Mouse (Mus musculus): ENCODE data around the gene Defb29. TPM values are rescaled to one million over a fixed set of nuclear protein-coding genes. Genes with fewer than 3 reads are reported as not detected.

The Defb29 gene
- polyA plus RNA-seq, 1 experiment from 2014 or later, result not detected

Other genes with a start within 250 kb of the Defb29 start
- 24.2 and 25.0 TPM in 2 replicates for gene Tbc1d20, start 246.3 kb downstream of the Defb29 start, polyA plus RNA-seq (2014; fragmentation: Nextera tagmentation; extraction: Ambion mirVana)
- 62.0 and 70.1 TPM in 2 replicates for gene Rbck1, start 207.4 kb downstream of the Defb29 start, polyA plus RNA-seq (2014; fragmentation: Nextera tagmentation; extraction: Ambion mirVana)
- gene Trib3, start 196.1 kb downstream of the Defb29 start, polyA plus RNA-seq (2014; fragmentation: Nextera tagmentation; extraction: Ambion mirVana), result 1.1 and 1.2 TPM in 2 replicates
- 5.3 and 6.2 TPM in 2 replicates for gene Nrsn2, start 163.5 kb downstream of the Defb29 start, polyA plus RNA-seq (2014; fragmentation: Nextera tagmentation; extraction: Ambion mirVana)
- 16.9 and 17.8 TPM in 2 replicates for gene Sox12, start 142.0 kb downstream of the Defb29 start, polyA plus RNA-seq (2014; fragmentation: Nextera tagmentation; extraction: Ambion mirVana)
- 52.0 and 55.0 TPM in 2 replicates for gene Zcchc3, start 125.1 kb downstream of the Defb29 start, polyA plus RNA-seq (2014; fragmentation: Nextera tagmentation; extraction: Ambion mirVana)
- 0.40 and 0.93 TPM in 2 replicates for gene 6820408C15Rik, start 124.5 kb downstream of the Defb29 start, polyA plus RNA-seq (2014; fragmentation: Nextera tagmentation; extraction: Ambion mirVana)
- gene Defb23, start 75.5 kb downstream of the Defb29 start, polyA plus RNA-seq (2014; fragmentation: Nextera tagmentation; extraction: Ambion mirVana), result not detected in 2 replicates
- gene Defb20, start 63.0 kb downstream of the Defb29 start, polyA plus RNA-seq (2014; fragmentation: Nextera tagmentation; extraction: Ambion mirVana), result not detected in 2 replicates
- gene Defb22, start 50.0 kb downstream of the Defb29 start, polyA plus RNA-seq (2014; fragmentation: Nextera tagmentation; extraction: Ambion mirVana), result not detected in 2 replicates
- not detected in 2 replicates for gene Defb26, start 28.4 kb downstream of the Defb29 start, polyA plus RNA-seq (2014; fragmentation: Nextera tagmentation; extraction: Ambion mirVana)
- gene Defb28, start 21.8 kb downstream of the Defb29 start, polyA plus RNA-seq (2014; fragmentation: Nextera tagmentation; extraction: Ambion mirVana), result not detected in 2 replicates
- not detected in 2 replicates for gene Gm17416, start 29.2 kb upstream of the Defb29 start, polyA plus RNA-seq (2014; fragmentation: Nextera tagmentation; extraction: Ambion mirVana)
- not detected in 2 replicates for gene Defb21, start 32.6 kb upstream of the Defb29 start, polyA plus RNA-seq (2014; fragmentation: Nextera tagmentation; extraction: Ambion mirVana)
- not detected in 2 replicates for gene Defb19, start 40.2 kb upstream of the Defb29 start, polyA plus RNA-seq (2014; fragmentation: Nextera tagmentation; extraction: Ambion mirVana)
- not detected in 2 replicates for gene Defb45, start 59.3 kb upstream of the Defb29 start, polyA plus RNA-seq (2014; fragmentation: Nextera tagmentation; extraction: Ambion mirVana)
- gene Defb36, start 64.2 kb upstream of the Defb29 start, polyA plus RNA-seq (2014; fragmentation: Nextera tagmentation; extraction: Ambion mirVana), result not detected in 2 replicates
- not detected in 2 replicates for gene Defb25, start 83.0 kb upstream of the Defb29 start, polyA plus RNA-seq (2014; fragmentation: Nextera tagmentation; extraction: Ambion mirVana)
- 0.18 and 0.22 TPM in 2 replicates for gene Rem1, start 86.9 kb upstream of the Defb29 start, polyA plus RNA-seq (2014; fragmentation: Nextera tagmentation; extraction: Ambion mirVana)
- gene H13, start 129.4 kb upstream of the Defb29 start, polyA plus RNA-seq (2014; fragmentation: Nextera tagmentation; extraction: Ambion mirVana), result 117 and 119 TPM in 2 replicates
- 43.4 and 48.6 TPM in 2 replicates for gene Mcts2, start 146.9 kb upstream of the Defb29 start, polyA plus RNA-seq (2014; fragmentation: Nextera tagmentation; extraction: Ambion mirVana)
- gene Id1, start 196.2 kb upstream of the Defb29 start, polyA plus RNA-seq (2014; fragmentation: Nextera tagmentation; extraction: Ambion mirVana), result 66.0 and 70.7 TPM in 2 replicates
- gene Cox4i2, start 214.1 kb upstream of the Defb29 start, polyA plus RNA-seq (2014; fragmentation: Nextera tagmentation; extraction: Ambion mirVana), result 2.8 and 3.7 TPM in 2 replicates

Data from midbrain, embryonic 11.5 days (tissue).